Mouse (Mus musculus): ENCODE results near the gene L1td1. TPM values are rescaled to one million over a fixed set of nuclear protein-coding genes. Genes with fewer than 3 reads are reported as not detected.

The L1td1 gene
- 0.20 TPM in 1 of 2 replicates, not detected in the other for polyA plus RNA-seq (2016; fragmentation: Nextera tagmentation; extraction: Ambion mirVana)

DNA sequence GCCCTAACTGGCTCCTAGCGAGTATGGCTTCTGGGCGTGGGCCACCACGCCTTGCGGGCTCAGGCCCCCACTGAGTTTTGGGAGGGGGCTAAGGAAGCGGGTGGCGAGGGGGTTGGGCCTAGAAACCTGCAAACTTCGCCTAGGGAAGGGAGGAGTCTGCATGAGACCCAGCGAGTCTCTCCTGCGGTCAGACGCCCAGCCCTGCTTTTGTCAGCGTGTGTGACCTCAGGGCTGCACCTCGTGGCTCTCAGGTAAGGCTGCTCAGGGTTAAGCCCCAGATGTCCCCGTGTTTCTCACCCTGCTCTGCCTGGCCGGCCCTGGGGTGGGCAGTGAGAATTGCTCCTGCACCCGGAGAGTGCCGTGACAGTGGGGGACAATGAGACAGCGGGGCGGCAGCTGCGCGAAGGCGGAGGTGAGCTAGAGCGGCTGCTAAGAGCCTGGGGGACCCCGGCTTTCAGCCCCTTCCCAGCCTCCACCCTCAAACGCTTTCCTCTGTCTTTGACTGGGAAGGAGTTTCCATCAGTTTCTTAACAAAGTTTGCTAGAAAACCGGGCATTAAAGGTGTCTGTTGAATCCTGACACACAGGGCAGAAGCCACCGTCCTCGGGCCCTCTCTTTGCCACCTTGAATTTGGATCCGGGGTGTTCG, at the start of gene L1td1:
Gene L1td1 (plus strand): TSS at position 145 of the 648 bp plus-strand sequence.
- Histone ChIP-seq H3K4me3 (peak within 1 kb of the TSS; percentile 52), H3K27me3 (ENCODE audit: insufficient read depth, poor library complexity, severe bottlenecking) (peaks cover 44% of the 10 kb centered on the region), H3K9me3 (no peaks in the 10 kb centered on the region), H3K27ac (peak within 1 kb of the TSS; percentile 59), H3K36me3 (no peaks in the 10 kb centered on the region), H3K4me1 (replicated peaks) (peaks cover 24% of the 10 kb centered on the region)
- WGBS: under 1% methylated on average over 29 of the region's 29 CpGs
- DNase-seq (ENCODE audit: low spot score): peak; percentile 38

DNA sequence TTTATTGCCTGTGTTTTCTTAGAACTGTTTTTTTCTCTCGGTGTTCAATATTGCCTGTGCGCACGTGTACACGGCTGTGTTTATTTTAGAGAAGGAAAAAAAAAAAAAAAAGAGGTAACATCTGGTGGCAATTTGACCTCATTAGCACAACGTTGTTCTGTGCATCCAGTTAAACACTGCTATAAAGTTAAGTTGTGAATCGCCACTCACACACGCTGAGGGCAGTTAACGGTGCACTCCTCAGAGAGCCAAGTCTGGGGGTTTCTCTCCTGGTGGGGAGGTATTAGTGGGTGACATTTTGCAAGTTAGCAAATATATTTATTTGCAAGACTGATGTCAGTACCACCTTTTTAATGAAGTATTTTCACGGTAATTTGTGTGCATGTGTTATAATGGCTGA, 49.0 kb upstream of the L1td1 start:
- Histone ChIP-seq H3K9me3 (no peaks in the 10 kb centered on the region), H3K27me3 (ENCODE audit: insufficient read depth, poor library complexity, severe bottlenecking) (no peaks in the 10 kb centered on the region), H3K36me3 (no peaks in the 10 kb centered on the region), H3K4me1 (replicated peaks) (0 out of 2 replicates have a peak, but pooled peaks cover 3% of the 10 kb centered on the region), H3K27ac (no peak overlapping the region), H3K4me3 (no peak overlapping the region)
- WGBS: 80% methylated on average over 9 of the region's 9 CpGs
- DNase-seq (ENCODE audit: low spot score): no peak

DNA sequence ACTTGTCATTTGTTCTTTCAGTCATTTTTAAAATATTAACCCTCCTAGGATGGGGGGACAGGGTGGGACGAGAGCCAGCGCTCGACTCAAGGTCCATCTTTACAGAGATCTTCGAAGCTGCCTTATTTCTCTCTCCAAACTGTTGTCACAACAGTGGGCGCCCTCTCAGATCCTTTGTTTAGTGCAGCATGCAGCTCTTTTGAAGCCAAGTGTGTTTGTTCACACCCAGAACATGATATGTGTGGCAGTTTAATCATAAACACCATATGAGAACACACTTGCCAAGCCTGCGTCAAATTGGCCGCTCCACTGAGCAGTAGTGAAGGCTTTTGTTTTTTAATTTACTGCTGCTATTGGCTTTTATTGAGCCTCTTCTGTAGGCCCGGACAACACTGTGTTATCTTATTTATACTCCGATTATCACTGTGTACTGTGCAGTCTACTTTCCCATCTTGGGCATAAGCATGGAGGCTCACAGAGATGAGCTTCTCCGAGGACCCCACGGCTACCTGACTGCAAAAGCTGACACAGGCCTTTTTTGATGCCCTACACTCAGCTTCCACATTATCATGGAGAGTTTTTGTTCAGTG, 39.8 kb upstream of the L1td1 start:
- WGBS: 89% methylated on average over 11 of the region's 11 CpGs
- Histone ChIP-seq H3K27ac (peak overlapping the region; percentile 37; the same call in 1 of the 2 replicates), H3K36me3 (peaks cover 8% of the 10 kb centered on the region; the same call in 1 of the 2 replicates), H3K9me3 (no peaks in the 10 kb centered on the region), H3K27me3 (ENCODE audit: insufficient read depth, poor library complexity, severe bottlenecking) (no peaks in the 10 kb centered on the region), H3K4me1 (replicated peaks) (peaks cover 8% of the 10 kb centered on the region; the same call in 1 of the 2 replicates), H3K4me3 (no peak overlapping the region)
- DNase-seq (ENCODE audit: low spot score): no peak

GRCm38 (mm10) chr4:98688116-98688515, 38.4 kb upstream of the L1td1 start:
- H3K4me3 ChIP-seq: no peak overlapping the region
- DNase-seq (ENCODE audit: low spot score): no peak
- no peak overlapping the region for H3K27ac ChIP-seq
- H3K27me3 ChIP-seq (ENCODE audit: insufficient read depth, poor library complexity, severe bottlenecking): no peaks in the 10 kb centered on the region
- H3K4me1 ChIP-seq (replicated peaks): peaks cover 8% of the 10 kb centered on the region; the same call in 1 of the 2 replicates
- H3K36me3 ChIP-seq: peaks cover 8% of the 10 kb centered on the region; the same call in 1 of the 2 replicates
- H3K9me3 ChIP-seq: no peaks in the 10 kb centered on the region
- 78% methylated on average over 11 of the region's 11 CpGs for WGBS

- Histone ChIP-seq H3K4me3 (no peak overlapping the region), H3K27me3 (ENCODE audit: insufficient read depth, poor library complexity, severe bottlenecking) (no peaks in the 10 kb centered on the region), H3K9me3 (no peaks in the 10 kb centered on the region), H3K36me3 (peaks cover 8% of the 10 kb centered on the region; the same call in 1 of the 2 replicates), H3K27ac (no peak overlapping the region), H3K4me1 (replicated peaks) (peaks cover 8% of the 10 kb centered on the region; the same call in 1 of the 2 replicates)
- 73% methylated on average over 9 of the region's 9 CpGs for WGBS
- DNase-seq (ENCODE audit: low spot score): no peak
Observed at GRCm38 (mm10) chr4:98688520-98688919, 38.0 kb upstream of the L1td1 start.

DNA sequence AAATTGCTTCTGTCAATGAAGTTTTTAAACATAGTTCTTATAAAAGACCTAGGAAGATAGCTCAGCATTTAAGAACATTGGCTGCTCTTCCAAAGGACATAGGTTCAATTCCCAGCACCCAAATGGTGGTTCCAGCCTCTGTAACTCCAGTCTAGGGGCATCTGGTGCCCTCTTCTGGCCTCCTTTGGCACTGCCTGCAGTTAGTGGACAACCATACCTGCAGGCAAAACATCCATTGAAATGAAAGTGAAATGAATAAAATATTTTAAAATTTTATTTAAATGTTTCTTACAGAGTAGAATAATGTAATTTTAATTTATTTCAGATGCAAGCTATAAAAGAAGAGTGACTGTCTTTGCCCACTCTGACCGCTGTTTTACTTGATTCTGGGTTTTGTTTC, 36.5 kb upstream of the L1td1 start:
- Histone ChIP-seq H3K9me3 (no peaks in the 10 kb centered on the region), H3K36me3 (peaks cover 8% of the 10 kb centered on the region; the same call in 1 of the 2 replicates), H3K27ac (no peak overlapping the region), H3K27me3 (ENCODE audit: insufficient read depth, poor library complexity, severe bottlenecking) (no peaks in the 10 kb centered on the region), H3K4me3 (no peak overlapping the region), H3K4me1 (replicated peaks) (peaks cover 8% of the 10 kb centered on the region; the same call in 1 of the 2 replicates)
- WGBS: 96% methylated on average over 1 of the region's 1 CpGs
- no peak for DNase-seq (ENCODE audit: low spot score)

GRCm38 (mm10) chr4:98693465-98694185, 32.9 kb upstream of the L1td1 start:
- H3K9me3 ChIP-seq: no peaks in the 10 kb centered on the region
- H3K27me3 ChIP-seq (ENCODE audit: insufficient read depth, poor library complexity, severe bottlenecking): no peaks in the 10 kb centered on the region
- H3K27ac ChIP-seq: no peak overlapping the region
- DNase-seq (ENCODE audit: low spot score): no peak
- peaks cover 8% of the 10 kb centered on the region; the same call in 1 of the 2 replicates for H3K36me3 ChIP-seq
- H3K4me3 ChIP-seq: no peak overlapping the region
- WGBS: 70% methylated on average over 9 of the region's 9 CpGs
- H3K4me1 ChIP-seq (replicated peaks): peaks cover under 1% of the 10 kb centered on the region; the same call in 1 of the 2 replicates

DNA sequence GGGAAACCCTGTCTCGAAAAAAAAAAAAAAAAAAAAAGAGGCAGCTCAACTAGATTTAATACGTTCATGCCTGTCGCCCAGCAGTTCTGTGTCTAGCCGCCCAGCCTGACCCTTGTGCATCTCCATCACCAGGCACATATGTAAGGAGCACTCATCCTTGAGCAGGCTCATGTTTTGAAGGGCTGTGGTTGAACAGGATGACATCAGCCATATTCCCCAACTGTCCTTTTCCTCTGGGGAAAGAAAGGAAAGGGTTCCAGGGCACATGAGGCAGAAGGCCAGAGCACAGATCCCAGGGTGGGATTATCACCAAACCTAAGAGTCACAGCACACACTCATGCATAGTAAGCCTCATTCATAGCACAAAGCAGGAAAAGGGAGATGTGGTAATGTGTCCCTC, 28.6 kb upstream of the L1td1 start:
- no peaks in the 10 kb centered on the region for H3K9me3 ChIP-seq
- H3K4me3 ChIP-seq: no peak overlapping the region
- H3K4me1 ChIP-seq (replicated peaks): peaks cover 16% of the 10 kb centered on the region
- no peaks in the 10 kb centered on the region for H3K27me3 ChIP-seq (ENCODE audit: insufficient read depth, poor library complexity, severe bottlenecking)
- H3K36me3 ChIP-seq: no peaks in the 10 kb centered on the region
- DNase-seq (ENCODE audit: low spot score): no peak
- no peak overlapping the region for H3K27ac ChIP-seq
- WGBS: 84% methylated on average over 4 of the region's 4 CpGs

DNA sequence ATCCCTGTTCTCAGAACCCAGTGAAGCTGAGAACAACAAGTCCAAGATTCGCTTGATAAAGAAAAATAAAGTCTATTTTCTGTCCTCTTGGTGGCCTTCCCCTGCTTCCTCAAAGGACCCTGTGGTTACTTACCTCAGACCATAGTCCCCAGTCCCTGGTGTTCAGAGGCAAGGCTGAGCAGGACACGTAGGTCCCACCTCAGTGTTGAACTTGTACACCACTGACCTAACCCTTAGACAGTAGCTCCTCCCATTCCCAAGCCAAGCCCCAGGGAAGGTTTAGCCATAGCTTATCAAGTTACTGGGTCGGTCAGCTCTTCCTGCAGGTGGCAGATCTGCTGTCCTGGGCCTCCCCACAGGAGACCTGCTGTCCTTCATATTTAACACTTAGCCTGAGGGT, 27.6 kb upstream of the L1td1 start:
- peaks cover 16% of the 10 kb centered on the region for H3K4me1 ChIP-seq (replicated peaks)
- no peaks in the 10 kb centered on the region for H3K36me3 ChIP-seq
- no peaks in the 10 kb centered on the region for H3K27me3 ChIP-seq (ENCODE audit: insufficient read depth, poor library complexity, severe bottlenecking)
- DNase-seq (ENCODE audit: low spot score): no peak
- no peak overlapping the region for H3K4me3 ChIP-seq
- no peaks in the 10 kb centered on the region for H3K9me3 ChIP-seq
- WGBS: 65% methylated on average over 3 of the region's 3 CpGs
- H3K27ac ChIP-seq: no peak overlapping the region

- Histone ChIP-seq H3K9me3 (no peaks in the 10 kb centered on the region), H3K4me3 (no peak overlapping the region), H3K4me1 (replicated peaks) (peaks cover 16% of the 10 kb centered on the region), H3K27ac (no peak overlapping the region), H3K27me3 (ENCODE audit: insufficient read depth, poor library complexity, severe bottlenecking) (no peaks in the 10 kb centered on the region), H3K36me3 (no peaks in the 10 kb centered on the region)
- 91% methylated on average over 3 of the region's 3 CpGs for WGBS
- DNase-seq (ENCODE audit: low spot score): no peak
Observed at GRCm38 (mm10) chr4:98700156-98700555, 26.4 kb upstream of the L1td1 start.

DNA sequence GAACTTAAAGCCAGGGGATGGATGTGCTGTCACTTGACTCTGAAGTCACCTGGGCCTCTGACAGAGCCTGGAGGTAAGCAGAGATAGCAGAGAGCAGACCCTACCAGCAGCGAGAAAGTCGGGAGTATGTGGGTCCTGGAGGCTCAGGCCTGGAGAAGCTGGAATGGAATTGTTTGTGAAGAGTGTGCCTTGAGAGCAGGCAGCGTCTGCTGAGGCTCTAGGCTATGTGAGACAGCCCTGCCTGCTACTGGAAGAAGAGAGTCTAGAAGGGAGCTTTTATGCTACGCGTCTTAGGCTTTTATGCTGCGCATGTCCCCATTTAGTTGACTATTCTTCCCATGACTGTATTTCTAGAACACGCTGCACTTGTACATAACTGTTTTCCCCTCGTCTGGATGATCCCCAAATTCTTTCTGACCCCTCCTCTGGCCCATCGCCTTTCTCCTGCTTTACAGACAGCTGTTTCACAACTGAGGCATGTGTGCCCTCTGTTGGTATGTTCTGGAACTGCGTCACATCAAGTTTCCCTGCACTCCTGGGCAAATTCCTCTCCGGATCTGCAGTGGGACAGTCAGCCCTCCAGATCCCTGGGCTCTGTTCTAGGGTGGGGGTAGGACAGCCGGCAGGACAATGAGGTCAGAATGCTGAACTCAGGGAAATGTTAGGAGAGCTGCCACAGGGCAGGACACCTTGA, 24.2 kb upstream of the L1td1 start:
- Histone ChIP-seq H3K4me3 (no peak overlapping the region), H3K4me1 (replicated peaks) (peaks cover 16% of the 10 kb centered on the region), H3K36me3 (no peaks in the 10 kb centered on the region), H3K9me3 (no peaks in the 10 kb centered on the region), H3K27ac (no peak overlapping the region), H3K27me3 (ENCODE audit: insufficient read depth, poor library complexity, severe bottlenecking) (no peaks in the 10 kb centered on the region)
- peak; percentile 77 for DNase-seq (ENCODE audit: low spot score)
- 33% methylated on average over 12 of the region's 12 CpGs for WGBS

DNA sequence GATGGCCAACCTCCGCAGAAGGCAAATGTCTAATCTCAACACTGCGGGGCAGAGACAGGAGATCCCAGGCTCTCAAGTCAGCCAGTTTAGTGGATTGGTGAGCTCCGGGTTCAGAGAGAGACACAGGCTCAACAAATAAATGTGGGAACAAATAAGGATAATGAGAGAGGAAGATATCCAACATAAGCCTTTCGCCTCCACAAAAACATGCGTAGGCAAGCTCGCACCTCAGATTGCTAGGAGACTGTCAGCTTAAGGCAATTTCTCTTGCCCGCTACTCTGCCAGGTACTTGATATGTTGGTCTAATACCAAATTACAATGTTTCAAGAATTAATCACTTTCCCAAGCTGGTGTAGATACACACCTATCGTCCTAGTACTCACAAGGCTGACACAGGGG, 15.6 kb upstream of the L1td1 start:
- H3K36me3 ChIP-seq: no peaks in the 10 kb centered on the region
- H3K27ac ChIP-seq: no peak overlapping the region
- no peaks in the 10 kb centered on the region for H3K27me3 ChIP-seq (ENCODE audit: insufficient read depth, poor library complexity, severe bottlenecking)
- 91% methylated on average over 8 of the region's 8 CpGs for WGBS
- H3K4me3 ChIP-seq: no peak overlapping the region
- no peaks in the 10 kb centered on the region for H3K4me1 ChIP-seq (replicated peaks)
- no peaks in the 10 kb centered on the region for H3K9me3 ChIP-seq
- no peak for DNase-seq (ENCODE audit: low spot score)

All from hindbrain, embryonic 10.5 days (tissue).